21 mouse cellular contexts compared by ENCODE assay signal in genomic region chr15:69922176-69922575, GRCm38 (mm10).
DNase-seq lines count a peak whose midpoint lies in the region; ATAC-seq and TF ChIP-seq lines count a peak whose summit lies in the region.
"Had no signal": no experiment of that assay in that cellular context is flagged by ENCODE, and none has a peak within 500 bp of the region (broad histone marks: within the 10 kb centered on the region; RNA-seq: fewer than 3 reads in every experiment).

No protein-coding gene starts in this region.

- H3K4me3 ChIP-seq in forebrain, postnatal 0 days (ENCODE audit: low read depth, low read length), result no peak overlapping the region
- no peak overlapping the region for H3K4me3 ChIP-seq in forebrain, embryonic 10.5 days
- H3K4me3 ChIP-seq: embryonic facial prominence, embryonic 15.5 days; heart, embryonic 13.5 days; kidney, embryonic 15.5 days; limb, embryonic 10.5 days; liver, embryonic 13.5 days; myocyte; stomach, embryonic 15.5 days had no signal

- H3K9me3 ChIP-seq in forebrain, postnatal 0 days (ENCODE audit: low read length), result no peaks in the 10 kb centered on the region
- H3K9me3 ChIP-seq in forebrain, embryonic 10.5 days, result no peaks in the 10 kb centered on the region
- H3K9me3 ChIP-seq: embryonic facial prominence, embryonic 15.5 days; heart, embryonic 13.5 days; kidney, embryonic 15.5 days; limb, embryonic 10.5 days; liver, embryonic 13.5 days; stomach, embryonic 15.5 days had no signal

- WGBS in forebrain, postnatal 0 days, result 65% methylated on average over 3 of the region's 3 CpGs
- WGBS in forebrain, embryonic 10.5 days, result 80% methylated on average over 3 of the region's 3 CpGs

- peak; percentile 37 for TF ChIP-seq CTCF in forebrain, postnatal 0 days (IDR thresholded peaks at IDR 0.05; ENCODE audit: low read depth)

- no peak overlapping the region for H3K9ac ChIP-seq in forebrain, postnatal 0 days
- H3K9ac ChIP-seq: embryonic facial prominence, embryonic 15.5 days; heart, embryonic 13.5 days; kidney, embryonic 15.5 days; liver, embryonic 13.5 days; stomach, embryonic 15.5 days had no signal

- ATAC-seq in forebrain, postnatal 0 days, result no peak
- no peak for ATAC-seq in granulocyte monocyte progenitor cell, adult 5-6 weeks (replicated peaks; ENCODE audit: poor library complexity, severe bottlenecking)

- no peaks in the 10 kb centered on the region for H3K27me3 ChIP-seq in forebrain, postnatal 0 days (ENCODE audit: insufficient read depth, low read length)
- no peaks in the 10 kb centered on the region for H3K27me3 ChIP-seq in forebrain, embryonic 10.5 days (ENCODE audit: poor library complexity, severe bottlenecking)
- H3K27me3 ChIP-seq: embryonic facial prominence, embryonic 15.5 days; heart, embryonic 13.5 days; kidney, embryonic 15.5 days; liver, embryonic 13.5 days; stomach, embryonic 15.5 days had no signal

- no peaks in the 10 kb centered on the region for H3K4me1 ChIP-seq in forebrain, postnatal 0 days (ENCODE audit: insufficient read depth)
- H3K4me1 ChIP-seq in forebrain, embryonic 10.5 days, result no peaks in the 10 kb centered on the region
- H3K4me1 ChIP-seq: heart, embryonic 13.5 days; kidney, embryonic 15.5 days; limb, embryonic 10.5 days; liver, embryonic 13.5 days; stomach, embryonic 15.5 days had no signal

- H3K27ac ChIP-seq in forebrain, postnatal 0 days (ENCODE audit: low read depth, low read length), result no peak overlapping the region
- H3K27ac ChIP-seq in forebrain, embryonic 10.5 days, result no peak overlapping the region
- H3K27ac ChIP-seq: embryonic facial prominence, embryonic 15.5 days; heart, embryonic 13.5 days; kidney, embryonic 15.5 days; limb, embryonic 10.5 days; liver, embryonic 13.5 days; stomach, embryonic 15.5 days had no signal

- DNase-seq in forebrain, postnatal 0 days, result peak; percentile 34
- DNase-seq in forebrain, embryonic 10.5 days (ENCODE audit: extremely low spot score, low spot score), result no peak
- peak; percentile 5 to 8 for DNase-seq in left cerebral cortex, postnatal 14 days (ENCODE audit: low spot score in 2 of 2)
- DNase-seq in left cerebral cortex, postnatal 36 days (ENCODE audit: low spot score in 2 of 2), result no peak
- DNase-seq in right cerebral cortex, postnatal 10 days (ENCODE audit: low spot score in 2 of 2), result peak; percentile 19 to 24
- no peak for DNase-seq in right cerebral cortex, postnatal 14 days
- DNase-seq in telencephalon, adult 2 months (ENCODE audit: low read depth, low spot score), result peak; percentile 16
- DNase-seq: adrenal gland, adult 8-10 months; cerebellum, adult 9-10 months; gastrocnemius, postnatal 36 days; heart, postnatal 4 days; liver, embryonic 13.5 days; lung, postnatal 10 days; thymus, postnatal 25 days had no signal

- H3K36me3 ChIP-seq in forebrain, postnatal 0 days (ENCODE audit: insufficient read depth), result no peaks in the 10 kb centered on the region
- H3K36me3 ChIP-seq in forebrain, embryonic 10.5 days (replicated peaks), result no peaks in the 10 kb centered on the region
- H3K36me3 ChIP-seq: embryonic facial prominence, embryonic 15.5 days; heart, embryonic 13.5 days; kidney, embryonic 15.5 days; limb, embryonic 10.5 days; liver, embryonic 13.5 days; stomach, embryonic 15.5 days had no signal

- intact Hi-C loops in left cerebral cortex, postnatal 14 days (cut with DNase I), result loop anchor here (10.0 kb wide), 1 partner anchor 987 kb away; no protein-coding TSS in a partner anchor
- intact Hi-C loops in left cerebral cortex, postnatal 36 days (cut with DNase I), result loop anchor here (5.0 kb wide), 1 partner anchor 985 kb away; no protein-coding TSS in a partner anchor

- H3K4me2 ChIP-seq in forebrain, postnatal 0 days (ENCODE audit: low read depth), result no peak overlapping the region
- H3K4me2 ChIP-seq: embryonic facial prominence, embryonic 15.5 days; heart, embryonic 13.5 days; kidney, embryonic 15.5 days; liver, embryonic 13.5 days; stomach, embryonic 15.5 days had no signal

Comparison
In these comparisons a context has a peak if more than half of its experiments do, and no peak if none do; other contexts are left out.
1. DNase-seq: peak in forebrain, postnatal 0 days (single experiment), left cerebral cortex, postnatal 14 days (2 of 2), right cerebral cortex, postnatal 10 days (2 of 2) and telencephalon, adult 2 months (single experiment); none in forebrain, embryonic 10.5 days (single experiment), left cerebral cortex, postnatal 36 days (0 of 2) and right cerebral cortex, postnatal 14 days (single experiment).